Mouse (Mus musculus): ENCODE measurements around the gene Rsbn1l. TPM values are rescaled to one million over a fixed set of nuclear protein-coding genes. Genes with fewer than 3 reads are reported as not detected.

The Rsbn1l gene
- polyA plus RNA-seq (2012; rRNA removed) = 7.9 and 9.5 TPM in 2 replicates

DNA sequence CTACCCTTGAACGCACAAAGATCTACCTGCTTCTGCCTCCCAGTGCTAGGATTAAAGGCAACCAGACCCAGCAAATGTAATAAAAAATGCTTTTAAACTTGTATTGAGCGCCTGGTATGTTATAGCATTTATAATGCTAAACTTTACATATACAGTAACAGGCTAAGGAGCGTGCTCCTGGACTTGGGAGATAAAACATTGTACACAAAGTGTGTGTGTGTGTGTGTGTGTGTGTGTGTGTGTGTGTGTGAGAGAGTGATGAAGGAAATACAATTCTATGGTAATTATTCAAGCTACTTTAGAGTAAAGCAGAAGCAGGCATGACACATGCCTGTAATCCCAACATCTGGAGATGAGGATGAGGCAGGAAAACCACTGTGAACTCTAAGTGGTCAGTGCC, at the start of gene Rsbn1l:
Gene Rsbn1l (minus strand): TSS at position 101 of the 400 bp plus-strand sequence.
- TF ChIP-seq CTCF (IDR thresholded peaks at IDR 0.05; ENCODE audit: borderline replicate concordance, extremely low read depth, insufficient read depth, insufficient read length) = no peak
- TF ChIP-seq POLR2A (IDR thresholded peaks at IDR 0.05; ENCODE audit: borderline replicate concordance, extremely low read depth, insufficient read depth, insufficient read length, poor library complexity, severe bottlenecking) = no peak
- DNase-seq (ENCODE audit: low read depth) = no peak

DNA sequence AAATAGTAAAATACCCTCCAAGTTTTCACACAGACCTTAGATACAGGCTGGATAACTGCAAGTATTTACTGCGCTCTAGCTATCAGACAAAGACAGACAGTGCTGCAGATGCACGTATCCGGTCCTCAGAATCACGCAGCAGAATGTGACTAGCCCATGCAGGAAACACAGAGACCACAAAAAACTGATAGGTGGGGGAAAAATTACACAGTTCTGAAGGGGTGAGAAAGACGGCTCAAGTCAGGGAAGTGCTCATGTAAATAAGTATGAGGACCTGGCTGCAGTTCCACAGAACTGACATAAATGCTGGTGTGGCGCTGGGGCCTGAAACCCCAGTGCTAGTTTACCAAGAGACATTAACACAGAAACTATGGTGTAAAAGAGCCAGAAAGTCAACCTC, 46.5 kb upstream of the Rsbn1l start:
- no peak for DNase-seq (ENCODE audit: low read depth)
- TF ChIP-seq CTCF (IDR thresholded peaks at IDR 0.05; ENCODE audit: borderline replicate concordance, extremely low read depth, insufficient read depth, insufficient read length) = no peak
- no peak for TF ChIP-seq POLR2A (IDR thresholded peaks at IDR 0.05; ENCODE audit: borderline replicate concordance, extremely low read depth, insufficient read depth, insufficient read length, poor library complexity, severe bottlenecking)

DNA sequence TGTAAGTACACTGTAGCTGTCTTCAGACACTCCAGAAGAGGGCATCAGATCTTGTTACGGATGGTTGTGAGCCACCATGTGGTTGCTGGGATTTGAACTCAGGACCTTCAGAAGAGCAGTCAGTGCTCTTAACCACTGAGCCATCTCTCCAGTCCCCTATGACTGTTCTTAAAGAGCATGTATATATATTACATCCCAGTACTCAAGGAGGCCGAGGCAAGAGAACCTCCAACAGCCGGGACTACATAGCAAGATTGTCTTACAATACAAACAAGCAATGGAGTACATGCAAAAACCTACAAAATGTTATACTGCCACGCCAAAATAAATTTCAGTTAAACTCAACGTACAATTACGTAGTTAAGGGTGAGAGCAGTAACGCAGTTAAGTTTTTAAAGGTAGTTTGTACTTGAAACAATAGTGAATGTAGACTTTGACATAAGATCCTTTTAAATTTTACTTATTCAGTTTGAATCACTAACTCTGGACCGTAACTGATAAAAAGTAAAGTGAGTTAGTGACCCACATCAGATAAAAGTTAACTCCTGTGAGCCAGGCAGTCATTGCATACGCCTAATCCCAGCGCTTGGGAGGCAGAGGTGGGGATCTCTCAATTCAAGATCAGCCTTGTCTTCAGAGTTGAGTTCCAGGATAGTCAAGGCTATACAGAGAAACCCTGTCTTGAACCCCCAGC, 45.6 kb upstream of the Rsbn1l start:
- TF ChIP-seq POLR2A (IDR thresholded peaks at IDR 0.05; ENCODE audit: borderline replicate concordance, extremely low read depth, insufficient read depth, insufficient read length, poor library complexity, severe bottlenecking) (no peak), CTCF (IDR thresholded peaks at IDR 0.05; ENCODE audit: borderline replicate concordance, extremely low read depth, insufficient read depth, insufficient read length) (no peak)
- DNase-seq (ENCODE audit: low read depth) = no peak

- TF ChIP-seq CTCF (IDR thresholded peaks at IDR 0.05; ENCODE audit: borderline replicate concordance, extremely low read depth, insufficient read depth, insufficient read length) = no peak
- no peak for TF ChIP-seq POLR2A (IDR thresholded peaks at IDR 0.05; ENCODE audit: borderline replicate concordance, extremely low read depth, insufficient read depth, insufficient read length, poor library complexity, severe bottlenecking)
- DNase-seq (ENCODE audit: low read depth) = no peak
Observed at GRCm38 (mm10) chr5:20998427-20998826, 42.2 kb upstream of the Rsbn1l start.

DNA sequence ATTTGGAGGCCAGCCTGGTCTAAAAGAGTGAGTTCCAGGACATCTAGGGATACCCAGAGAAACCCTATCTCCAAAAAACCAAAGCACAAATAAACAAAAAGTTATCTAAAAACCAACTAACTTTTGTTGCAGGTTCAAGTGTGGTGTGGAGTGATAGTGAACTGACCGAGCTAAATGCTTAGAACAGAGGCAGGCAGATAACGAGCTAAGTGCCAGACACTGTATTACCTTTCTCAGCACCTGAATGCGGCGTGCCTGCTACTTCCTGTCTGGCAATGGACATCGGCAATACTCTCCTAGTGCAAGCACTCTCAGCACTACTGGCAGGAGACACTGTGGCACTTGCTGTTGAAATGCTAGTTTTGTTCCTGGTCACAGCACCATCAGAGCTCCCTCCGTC, 41.4 kb upstream of the Rsbn1l start:
- TF ChIP-seq CTCF (IDR thresholded peaks at IDR 0.05; ENCODE audit: borderline replicate concordance, extremely low read depth, insufficient read depth, insufficient read length) = no peak
- no peak for TF ChIP-seq POLR2A (IDR thresholded peaks at IDR 0.05; ENCODE audit: borderline replicate concordance, extremely low read depth, insufficient read depth, insufficient read length, poor library complexity, severe bottlenecking)
- DNase-seq (ENCODE audit: low read depth) = no peak

DNA sequence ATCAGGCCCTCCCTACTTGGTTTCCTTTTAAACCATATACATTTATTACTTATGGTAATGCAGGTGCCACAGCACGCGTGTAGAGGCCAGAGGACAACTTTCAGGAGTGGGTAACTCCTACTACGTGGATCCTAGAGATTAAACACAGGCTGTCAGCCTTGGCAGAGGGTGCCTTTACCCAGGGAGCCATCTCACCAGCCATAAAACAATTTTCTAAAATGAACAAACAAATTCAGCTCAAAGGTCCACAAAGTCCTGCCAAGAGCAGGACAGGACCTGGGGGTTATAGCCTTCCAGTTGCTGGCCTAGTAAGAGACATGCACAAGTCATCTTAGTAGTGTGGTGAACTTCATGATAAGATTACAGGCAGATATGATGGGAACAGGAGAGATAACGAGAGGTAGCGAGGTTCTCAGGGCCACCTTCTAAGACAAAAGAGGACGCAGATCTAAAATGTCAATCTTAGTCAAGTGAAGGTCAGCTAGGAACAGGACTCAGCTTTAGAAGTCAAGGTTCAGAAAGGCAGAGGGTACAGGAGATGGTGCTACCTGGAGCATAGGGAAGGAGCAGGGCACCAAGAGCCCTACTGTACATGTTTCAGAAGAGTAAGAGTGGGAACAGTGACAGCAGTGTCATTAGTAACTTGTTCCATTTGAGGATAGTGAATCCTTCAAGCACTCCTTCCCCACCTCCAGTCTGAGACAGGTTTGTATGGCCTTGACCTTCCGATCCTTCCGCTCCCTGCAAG, 34.0 kb upstream of the Rsbn1l start:
- DNase-seq (ENCODE audit: low read depth) = no peak
- no peak for TF ChIP-seq CTCF (IDR thresholded peaks at IDR 0.05; ENCODE audit: borderline replicate concordance, extremely low read depth, insufficient read depth, insufficient read length)
- no peak for TF ChIP-seq POLR2A (IDR thresholded peaks at IDR 0.05; ENCODE audit: borderline replicate concordance, extremely low read depth, insufficient read depth, insufficient read length, poor library complexity, severe bottlenecking)

DNA sequence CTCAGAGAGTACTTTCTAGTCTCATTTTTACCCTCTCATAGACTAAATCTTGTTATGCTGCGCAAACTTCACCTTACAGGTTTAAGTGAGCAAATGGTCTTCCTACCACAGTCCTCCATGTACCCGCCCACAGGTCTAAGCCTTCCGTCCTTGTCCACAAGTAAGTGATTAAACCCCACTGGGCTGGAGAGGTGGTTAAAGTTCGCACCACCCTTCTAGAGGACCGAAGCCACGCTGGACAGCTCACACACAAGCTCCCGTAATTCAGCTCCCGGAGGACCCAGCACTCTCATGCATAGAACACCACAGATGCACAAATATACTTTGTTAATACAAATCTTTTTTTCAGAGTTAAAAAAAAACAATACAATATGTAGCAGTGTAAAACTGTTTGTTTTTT, 30.1 kb upstream of the Rsbn1l start:
- no peak for TF ChIP-seq POLR2A (IDR thresholded peaks at IDR 0.05; ENCODE audit: borderline replicate concordance, extremely low read depth, insufficient read depth, insufficient read length, poor library complexity, severe bottlenecking)
- no peak for TF ChIP-seq CTCF (IDR thresholded peaks at IDR 0.05; ENCODE audit: borderline replicate concordance, extremely low read depth, insufficient read depth, insufficient read length)
- DNase-seq (ENCODE audit: low read depth) = no peak

DNA sequence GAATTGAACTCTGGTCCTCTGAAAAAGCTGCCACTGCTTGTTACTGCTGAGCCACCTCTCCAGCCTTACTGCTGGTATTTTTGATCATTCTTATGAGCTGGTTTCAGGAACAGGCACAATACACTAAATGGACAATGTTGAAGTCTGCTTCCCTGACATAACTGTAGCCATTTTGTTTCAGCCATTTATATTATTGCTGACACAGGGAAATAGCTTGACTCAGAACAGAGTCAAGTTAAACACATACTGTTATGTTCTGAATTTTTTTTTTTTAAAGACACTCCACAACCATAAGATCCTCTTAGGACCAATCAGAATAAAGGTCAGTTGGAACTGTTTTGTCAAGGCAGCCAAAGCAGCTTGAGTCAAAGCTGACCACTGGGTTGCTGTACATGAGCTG, 27.3 kb upstream of the Rsbn1l start:
- no peak for DNase-seq (ENCODE audit: low read depth)
- TF ChIP-seq CTCF (IDR thresholded peaks at IDR 0.05; ENCODE audit: borderline replicate concordance, extremely low read depth, insufficient read depth, insufficient read length) (no peak), POLR2A (IDR thresholded peaks at IDR 0.05; ENCODE audit: borderline replicate concordance, extremely low read depth, insufficient read depth, insufficient read length, poor library complexity, severe bottlenecking) (no peak)

- no peak for TF ChIP-seq CTCF (IDR thresholded peaks at IDR 0.05; ENCODE audit: borderline replicate concordance, extremely low read depth, insufficient read depth, insufficient read length)
- no peak for DNase-seq (ENCODE audit: low read depth)
Observed at GRCm38 (mm10) chr5:20974690-20975089, 18.5 kb upstream of the Rsbn1l start.

DNA sequence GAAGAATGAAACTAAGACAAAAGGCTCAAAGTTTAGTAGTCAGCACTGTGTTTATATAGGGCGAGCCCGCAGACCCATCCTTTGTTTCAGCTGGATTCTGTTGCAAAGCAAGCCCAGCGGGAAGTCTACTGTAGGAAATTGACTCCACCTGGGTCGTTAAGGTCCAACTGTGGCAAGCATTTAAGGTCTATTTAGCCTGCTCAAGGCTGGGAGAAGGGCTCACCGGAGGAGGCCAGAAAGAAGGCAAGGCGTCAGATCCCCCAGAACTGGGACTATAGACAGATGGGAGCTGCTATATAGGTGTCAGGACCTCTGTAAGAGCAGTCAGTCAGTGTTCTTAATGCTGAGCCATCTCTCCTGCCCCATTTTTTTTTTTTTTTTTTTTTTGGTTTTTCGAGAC, 17.8 kb upstream of the Rsbn1l start:
- no peak for TF ChIP-seq POLR2A (IDR thresholded peaks at IDR 0.05; ENCODE audit: borderline replicate concordance, extremely low read depth, insufficient read depth, insufficient read length, poor library complexity, severe bottlenecking)
- TF ChIP-seq CTCF (IDR thresholded peaks at IDR 0.05; ENCODE audit: borderline replicate concordance, extremely low read depth, insufficient read depth, insufficient read length) = no peak
- DNase-seq (ENCODE audit: low read depth) = no peak

DNA sequence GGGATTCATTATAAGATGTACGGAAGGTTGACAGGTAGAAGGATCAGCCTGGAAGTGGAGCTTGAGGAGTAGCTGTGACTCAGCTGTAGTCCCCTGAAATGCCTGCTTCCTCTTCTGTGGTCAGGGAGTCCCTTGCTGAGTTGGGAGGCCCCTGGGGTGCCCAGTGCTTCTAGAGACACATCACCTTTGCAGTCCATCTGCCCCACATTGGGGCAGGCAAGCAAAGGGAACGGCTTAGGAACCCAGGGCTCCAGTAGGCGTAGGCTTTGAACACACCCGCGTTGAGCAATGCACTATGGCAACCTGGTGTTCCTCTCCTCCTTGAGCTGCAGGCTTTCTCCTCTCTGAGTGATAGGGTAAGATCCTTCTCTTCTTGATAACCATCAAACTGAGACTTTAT, 16.9 kb upstream of the Rsbn1l start:
- no peak for DNase-seq (ENCODE audit: low read depth)
- TF ChIP-seq CTCF (IDR thresholded peaks at IDR 0.05; ENCODE audit: borderline replicate concordance, extremely low read depth, insufficient read depth, insufficient read length) (no peak), POLR2A (IDR thresholded peaks at IDR 0.05; ENCODE audit: borderline replicate concordance, extremely low read depth, insufficient read depth, insufficient read length, poor library complexity, severe bottlenecking) (no peak)

GRCm38 (mm10) chr5:20968963-20969362, 12.8 kb upstream of the Rsbn1l start:
- DNase-seq (ENCODE audit: low read depth) = peak; percentile 38
- TF ChIP-seq POLR2A (IDR thresholded peaks at IDR 0.05; ENCODE audit: borderline replicate concordance, extremely low read depth, insufficient read depth, insufficient read length, poor library complexity, severe bottlenecking) = no peak
- TF ChIP-seq CTCF (IDR thresholded peaks at IDR 0.05; ENCODE audit: borderline replicate concordance, extremely low read depth, insufficient read depth, insufficient read length) = peak; percentile 30; the same call in 1 of the 2 replicates

All from brain, embryonic 14.5 days (tissue).